In the genomic region with DNA sequence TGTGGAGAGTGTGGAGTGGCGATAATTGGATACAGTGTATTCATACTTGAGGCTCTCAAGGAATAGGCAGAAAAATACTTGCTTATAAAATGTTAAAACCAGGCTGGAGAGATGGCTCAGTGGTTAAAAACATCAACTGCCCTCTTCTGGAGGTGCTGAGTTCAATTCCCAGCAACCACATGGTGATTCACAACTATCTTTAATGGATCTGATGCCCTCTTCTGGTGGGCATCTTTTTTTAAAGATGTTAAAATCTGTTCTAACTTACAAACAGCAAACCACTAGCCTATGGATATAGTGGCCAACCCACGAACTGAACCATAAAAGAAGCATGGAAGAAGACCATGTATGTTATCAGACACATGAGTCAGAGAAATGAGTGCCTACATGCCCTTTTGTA, we compare ENCODE assay signal across 24 mouse cellular contexts. TPM values are rescaled to one million over a fixed set of nuclear protein-coding genes. Genes with fewer than 3 reads are reported as not detected.
"Had no signal": no experiment of that assay in that cellular context is flagged by ENCODE, and none has a peak within 500 bp of the region (broad histone marks: within the 10 kb centered on the region; RNA-seq: fewer than 3 reads in every experiment).

No protein-coding gene starts in this region.

- H3K9ac ChIP-seq: heart, embryonic 13.5 days; heart, embryonic 15.5 days; hindbrain, embryonic 14.5 days; kidney, embryonic 15.5 days; limb, embryonic 13.5 days; limb, embryonic 15.5 days; liver, embryonic 12.5 days; liver, embryonic 14.5 days had no signal

- H3K9me3 ChIP-seq: heart, embryonic 13.5 days; heart, embryonic 15.5 days; kidney, embryonic 15.5 days; limb, embryonic 13.5 days; limb, embryonic 15.5 days; liver, embryonic 12.5 days had no signal

- H3K27me3 ChIP-seq: heart, embryonic 13.5 days; heart, embryonic 15.5 days; kidney, embryonic 15.5 days; limb, embryonic 13.5 days; limb, embryonic 15.5 days; liver, embryonic 12.5 days had no signal

- ATAC-seq: hindbrain, embryonic 16.5 days; liver, embryonic 12.5 days had no signal

- H3K27ac ChIP-seq: gastrocnemius, adult 2 months; heart, adult 2 months; heart, embryonic 13.5 days; heart, embryonic 15.5 days; hindbrain, embryonic 14.5 days; kidney, embryonic 15.5 days; limb, embryonic 13.5 days; limb, embryonic 15.5 days; liver, embryonic 12.5 days; liver, embryonic 14.5 days had no signal

- H3K4me1 ChIP-seq: heart, embryonic 13.5 days; heart, embryonic 15.5 days; limb, embryonic 13.5 days; limb, embryonic 15.5 days; liver, embryonic 12.5 days had no signal

- DNase-seq: gastrocnemius, adult 2 months; gastrocnemius, postnatal 10 days; gastrocnemius, postnatal 25 days; heart, adult 11 months; heart, adult 2 months; heart, postnatal 36 days; kidney, adult 11 months; kidney, adult 9 months; kidney, postnatal 10 days; kidney, postnatal 25 days; layer of hippocampus, adult 9-11 months; layer of hippocampus, postnatal 36 days; left cerebral cortex, postnatal 4 days had no signal

- H3K36me3 ChIP-seq: heart, embryonic 13.5 days; heart, embryonic 15.5 days; kidney, embryonic 15.5 days; limb, embryonic 13.5 days; limb, embryonic 15.5 days; liver, embryonic 12.5 days had no signal

- H3K4me2 ChIP-seq: heart, embryonic 11.5 days; heart, embryonic 13.5 days; heart, embryonic 15.5 days; hindbrain, embryonic 14.5 days; kidney, embryonic 15.5 days; limb, embryonic 13.5 days; limb, embryonic 15.5 days; liver, embryonic 12.5 days had no signal

- H3K4me3 ChIP-seq: gastrocnemius, adult 2 months; heart, adult 2 months; heart, embryonic 13.5 days; heart, embryonic 15.5 days; kidney, embryonic 15.5 days; limb, embryonic 13.5 days; limb, embryonic 15.5 days; liver, embryonic 12.5 days had no signal

RNA-seq across cellular contexts. Expression of a gene that starts 16.8 kb away (rescaled TPM):
- total RNA-seq: gastrocnemius, adult 2 months had no signal
- polyA plus RNA-seq: intestine, embryonic 14.5 days had no signal
